Mouse (Mus musculus): ENCODE data around the gene Cavin2. TPM values are rescaled to one million over a fixed set of nuclear protein-coding genes. Genes with fewer than 3 reads are reported as not detected.

Gene Cavin2
- polyA plus RNA-seq (2012; rRNA removed) = 19.0 and 21.3 TPM in 2 replicates

- Histone ChIP-seq H3K36me3 (ENCODE audit: control insufficient read depth, insufficient read depth, low read length) (no peaks in the 10 kb centered on the region), H3K4me3 (ENCODE audit: extremely low read depth, insufficient read depth, insufficient read length) (peak within 1 kb of the TSS; percentile 29; the same call in 1 of the 2 replicates), H3K4me1 (ENCODE audit: control insufficient read depth, insufficient read depth, insufficient read length) (no peaks in the 10 kb centered on the region), H3K27ac (ENCODE audit: insufficient read depth, low read length) (peak within 1 kb of the TSS; percentile 63), H3K27me3 (ENCODE audit: control insufficient read depth, insufficient read depth, low read length) (no peaks in the 10 kb centered on the region)
- DNase-seq (ENCODE audit: low read depth in 1 of 2, low spot score in 2 of 2) = no peak
- WGBS = 47% methylated on average over 17 of the region's 17 CpGs
- no peak for TF ChIP-seq CTCF (IDR thresholded peaks at IDR 0.05; ENCODE audit: extremely low read depth, insufficient read depth, insufficient read length, insufficient replicate concordance)
- TF ChIP-seq POLR2A (IDR thresholded peaks at IDR 0.05; ENCODE audit: low read depth, low read length) = no peak
These were observed at the start of gene Cavin2 for GRCm38 (mm10) chr1:51288755-51289619. TSS of gene Cavin2 (plus strand) at chr1:51289126.

GRCm38 (mm10) chr1:51241311-51241986 lies 47.5 kb upstream of the Cavin2 start:
- TF ChIP-seq CTCF (IDR thresholded peaks at IDR 0.05; ENCODE audit: extremely low read depth, insufficient read depth, insufficient read length, insufficient replicate concordance) = no peak
- no peak for TF ChIP-seq POLR2A (IDR thresholded peaks at IDR 0.05; ENCODE audit: low read depth, low read length)
- no peak for DNase-seq (ENCODE audit: low read depth in 1 of 2, low spot score in 2 of 2)
- 82% methylated on average over 3 of the region's 3 CpGs for WGBS
- Histone ChIP-seq H3K27ac (ENCODE audit: insufficient read depth, low read length) (no peak overlapping the region), H3K27me3 (ENCODE audit: control insufficient read depth, insufficient read depth, low read length) (no peaks in the 10 kb centered on the region), H3K4me3 (ENCODE audit: extremely low read depth, insufficient read depth, insufficient read length) (no peak overlapping the region), H3K4me1 (ENCODE audit: control insufficient read depth, insufficient read depth, insufficient read length) (no peaks in the 10 kb centered on the region), H3K36me3 (ENCODE audit: control insufficient read depth, insufficient read depth, low read length) (no peaks in the 10 kb centered on the region)

- H3K4me3 ChIP-seq (ENCODE audit: extremely low read depth, insufficient read depth, insufficient read length) = no peak overlapping the region
- H3K36me3 ChIP-seq (ENCODE audit: control insufficient read depth, insufficient read depth, low read length) = no peaks in the 10 kb centered on the region
- H3K4me1 ChIP-seq (ENCODE audit: control insufficient read depth, insufficient read depth, insufficient read length) = no peaks in the 10 kb centered on the region
- H3K27ac ChIP-seq (ENCODE audit: insufficient read depth, low read length) = no peak overlapping the region
- no peak for TF ChIP-seq POLR2A (IDR thresholded peaks at IDR 0.05; ENCODE audit: low read depth, low read length)
- H3K27me3 ChIP-seq (ENCODE audit: control insufficient read depth, insufficient read depth, low read length) = no peaks in the 10 kb centered on the region
- 72% methylated on average over 3 of the region's 3 CpGs for WGBS
- no peak for DNase-seq (ENCODE audit: low read depth in 1 of 2, low spot score in 2 of 2)
These were observed 45.6 kb upstream of the Cavin2 start for GRCm38 (mm10) chr1:51243294-51243693.

- 85% methylated on average over 3 of the region's 3 CpGs for WGBS
- no peak for DNase-seq (ENCODE audit: low read depth in 1 of 2, low spot score in 2 of 2)
- H3K4me1 ChIP-seq (ENCODE audit: control insufficient read depth, insufficient read depth, insufficient read length) = no peaks in the 10 kb centered on the region
- no peak overlapping the region for H3K27ac ChIP-seq (ENCODE audit: insufficient read depth, low read length)
- TF ChIP-seq CTCF (IDR thresholded peaks at IDR 0.05; ENCODE audit: extremely low read depth, insufficient read depth, insufficient read length, insufficient replicate concordance) = no peak
- TF ChIP-seq POLR2A (IDR thresholded peaks at IDR 0.05; ENCODE audit: low read depth, low read length) = no peak
- no peaks in the 10 kb centered on the region for H3K36me3 ChIP-seq (ENCODE audit: control insufficient read depth, insufficient read depth, low read length)
- H3K4me3 ChIP-seq (ENCODE audit: extremely low read depth, insufficient read depth, insufficient read length) = no peak overlapping the region
- H3K27me3 ChIP-seq (ENCODE audit: control insufficient read depth, insufficient read depth, low read length) = no peaks in the 10 kb centered on the region
These were observed 45.1 kb upstream of the Cavin2 start for GRCm38 (mm10) chr1:51243869-51244268.

- no peaks in the 10 kb centered on the region for H3K36me3 ChIP-seq (ENCODE audit: control insufficient read depth, insufficient read depth, low read length)
- no peaks in the 10 kb centered on the region for H3K27me3 ChIP-seq (ENCODE audit: control insufficient read depth, insufficient read depth, low read length)
- H3K4me1 ChIP-seq (ENCODE audit: control insufficient read depth, insufficient read depth, insufficient read length) = no peaks in the 10 kb centered on the region
- no peak overlapping the region for H3K27ac ChIP-seq (ENCODE audit: insufficient read depth, low read length)
- no peak for DNase-seq (ENCODE audit: low read depth in 1 of 2, low spot score in 2 of 2)
- H3K4me3 ChIP-seq (ENCODE audit: extremely low read depth, insufficient read depth, insufficient read length) = no peak overlapping the region
- no peak for TF ChIP-seq CTCF (IDR thresholded peaks at IDR 0.05; ENCODE audit: extremely low read depth, insufficient read depth, insufficient read length, insufficient replicate concordance)
- no peak for TF ChIP-seq POLR2A (IDR thresholded peaks at IDR 0.05; ENCODE audit: low read depth, low read length)
- 39% methylated on average over 3 of the region's 3 CpGs for WGBS
These were observed 43.5 kb upstream of the Cavin2 start for GRCm38 (mm10) chr1:51245381-51245780.

GRCm38 (mm10) chr1:51250302-51250701 lies 38.6 kb upstream of the Cavin2 start:
- H3K27ac ChIP-seq (ENCODE audit: insufficient read depth, low read length) = no peak overlapping the region
- DNase-seq (ENCODE audit: low read depth in 1 of 2, low spot score in 2 of 2) = no peak
- H3K27me3 ChIP-seq (ENCODE audit: control insufficient read depth, insufficient read depth, low read length) = no peaks in the 10 kb centered on the region
- no peak for TF ChIP-seq CTCF (IDR thresholded peaks at IDR 0.05; ENCODE audit: extremely low read depth, insufficient read depth, insufficient read length, insufficient replicate concordance)
- no peak for TF ChIP-seq POLR2A (IDR thresholded peaks at IDR 0.05; ENCODE audit: low read depth, low read length)
- H3K36me3 ChIP-seq (ENCODE audit: control insufficient read depth, insufficient read depth, low read length) = no peaks in the 10 kb centered on the region
- H3K4me3 ChIP-seq (ENCODE audit: extremely low read depth, insufficient read depth, insufficient read length) = no peak overlapping the region
- whole genome bisulfite sequencing = 87% methylated on average over 5 of the region's 5 CpGs
- no peaks in the 10 kb centered on the region for H3K4me1 ChIP-seq (ENCODE audit: control insufficient read depth, insufficient read depth, insufficient read length)

Data from spleen, adult 2 months (tissue).